Mouse (Mus musculus) ovary, postnatal 10 days (tissue): ENCODE measurements around the gene Cadps.
"Not testable (repeated sequence)": the region's sequence is repeated elsewhere in the genome, so short reads cannot be mapped to it uniquely, and the experiment has no call there.

Experiments
- DNase-seq: peaks from one replicate; pipeline ENCODE4 v3.0.0; 2022; ENCODE audit warnings: low spot score

Cadps gene

GRCm38 (mm10) chr14:12591829-12592228, 231.1 kb downstream of the Cadps start:
- no peak for DNase-seq

- no peak for DNase-seq
Observed at GRCm38 (mm10) chr14:12583536-12583935, 239.3 kb downstream of the Cadps start.

- DNase-seq = no peak
Observed at GRCm38 (mm10) chr14:12581657-12582056, 241.2 kb downstream of the Cadps start.

GRCm38 (mm10) chr14:12580786-12581185, 242.1 kb downstream of the Cadps start:
- no peak for DNase-seq

- no peak for DNase-seq
Observed at GRCm38 (mm10) chr14:12578156-12578555, 244.7 kb downstream of the Cadps start.

GRCm38 (mm10) chr14:12577475-12578140, 245.3 kb downstream of the Cadps start:
- DNase-seq = no peak

GRCm38 (mm10) chr14:12575105-12575504, 247.8 kb downstream of the Cadps start:
- DNase-seq = no peak

- DNase-seq = no peak
Observed at GRCm38 (mm10) chr14:12574336-12574735, 248.5 kb downstream of the Cadps start.

- not testable (repeated sequence) for DNase-seq
Observed at GRCm38 (mm10) chr14:12561730-12562129, 261.1 kb downstream of the Cadps start.

GRCm38 (mm10) chr14:12560233-12560577, 262.7 kb downstream of the Cadps start:
- DNase-seq = no peak

GRCm38 (mm10) chr14:12559574-12560232, 263.2 kb downstream of the Cadps start:
- no peak for DNase-seq

- DNase-seq = no peak
Observed at GRCm38 (mm10) chr14:12558920-12559573, 263.8 kb downstream of the Cadps start.

GRCm38 (mm10) chr14:12554486-12554885, 268.4 kb downstream of the Cadps start:
- no peak for DNase-seq

- no peak for DNase-seq
Observed at GRCm38 (mm10) chr14:12551353-12551752, 271.5 kb downstream of the Cadps start.

- DNase-seq = no peak
Observed at GRCm38 (mm10) chr14:12550931-12551330, 271.9 kb downstream of the Cadps start.

- DNase-seq = no peak
Observed at GRCm38 (mm10) chr14:12549290-12549689, 273.6 kb downstream of the Cadps start.

- DNase-seq = no peak
Observed at GRCm38 (mm10) chr14:12547496-12547895, 275.4 kb downstream of the Cadps start.

GRCm38 (mm10) chr14:12541733-12542132, 281.1 kb downstream of the Cadps start:
- DNase-seq = no peak

GRCm38 (mm10) chr14:12539071-12539470, 283.8 kb downstream of the Cadps start:
- no peak for DNase-seq

GRCm38 (mm10) chr14:12531101-12531500, 291.8 kb downstream of the Cadps start:
- no peak for DNase-seq

- no peak for DNase-seq
Observed at GRCm38 (mm10) chr14:12530554-12530953, 292.3 kb downstream of the Cadps start.

- no peak for DNase-seq
Observed at GRCm38 (mm10) chr14:12529961-12530542, 292.8 kb downstream of the Cadps start.

- no peak for DNase-seq
Observed at GRCm38 (mm10) chr14:12527296-12527695, 295.6 kb downstream of the Cadps start.
